Mouse (Mus musculus) bone marrow macrophage, adult 2 months (primary cell): ENCODE results near the gene Sh2d7.

Experiments
- CTCF ChIP-seq: IDR thresholded peaks from 2 replicates; pipeline ENCODE4 v1.5.1; 2012; ENCODE audit warnings: low read depth, mild to moderate bottlenecking, low read length, moderate library complexity
- POLR2A ChIP-seq: IDR thresholded peaks from 2 replicates; pipeline ENCODE4 v1.6.1; 2012; ENCODE audit warnings: mild to moderate bottlenecking, low read depth, low read length, borderline replicate concordance

- TF ChIP-seq POLR2A (no peak), CTCF (no peak)
Measured at GRCm38 (mm10) chr9:54531421-54531820, 7.4 kb upstream of the Sh2d7 start.
